Mouse (Mus musculus) heart, postnatal 4 days (tissue): ENCODE results near the gene Enpp1. TPM values are rescaled to one million over a fixed set of nuclear protein-coding genes. Genes with fewer than 3 reads are reported as not detected.
A peak's percentile ranks its signal among the peaks of the same experiment; 100 is the strongest.

Experiments used
- DNase-seq: peaks from one replicate; pipeline ENCODE4 v3.0.0; 2021
- total RNA-seq, 2 experiments: library from RNA; stranded (reverse); gene quantifications; 2 replicates each; pipeline ENCODE4 v1.2.3; 2021

Enpp1 gene
- total RNA-seq, 2 experiments from 2014 or later: 6.9 to 7.2 TPM

- peak; percentile 77 for DNase-seq
Measured at GRCm38 (mm10) chr10:24596003-24596868, 115.7 kb downstream of the Enpp1 start.

- DNase-seq: peak; percentile 94
Measured at GRCm38 (mm10) chr10:24595250-24596002, 116.5 kb downstream of the Enpp1 start, which contains the start of gene Ccn2. Gene Ccn2 (plus strand): TSS chr10:24595442.

GRCm38 (mm10) chr10:24593556-24593955, 118.4 kb downstream of the Enpp1 start:
- peak; percentile 82 for DNase-seq

- no peak for DNase-seq
Measured at GRCm38 (mm10) chr10:24592969-24593368, 119.0 kb downstream of the Enpp1 start.

GRCm38 (mm10) chr10:24592318-24592717, 119.6 kb downstream of the Enpp1 start:
- DNase-seq: no peak

GRCm38 (mm10) chr10:24591741-24592140, 120.2 kb downstream of the Enpp1 start:
- DNase-seq: no peak

- peak; percentile 94 for DNase-seq
Measured at GRCm38 (mm10) chr10:24591136-24591535, 120.8 kb downstream of the Enpp1 start.

GRCm38 (mm10) chr10:24590546-24590945, 121.4 kb downstream of the Enpp1 start:
- no peak for DNase-seq

GRCm38 (mm10) chr10:24589238-24589637, 122.7 kb downstream of the Enpp1 start:
- DNase-seq: no peak

- no peak for DNase-seq
Measured at GRCm38 (mm10) chr10:24588824-24589223, 123.1 kb downstream of the Enpp1 start.

Other genes starting within 250 kb of the Enpp1 start
- 100 to 1,000 TPM; 160 to 233 TPM for gene Ccn2, start 116.7 kb downstream of the Enpp1 start, total RNA-seq
- gene Enpp3, start 130.7 kb upstream of the Enpp1 start, total RNA-seq: 1 to 10 TPM; 4.8 to 5.6 TPM
- gene Med23, start 157.8 kb upstream of the Enpp1 start, total RNA-seq: 10 to 100 TPM; 23.2 to 23.8 TPM
- gene Arg1, start 215.3 kb upstream of the Enpp1 start, total RNA-seq: under 1 TPM in 1 of 2 experiments, not detected in 1; 0.45 TPM